Mouse (Mus musculus) adrenal gland, postnatal 4 days (tissue): ENCODE results near the gene Celsr3. TPM values are rescaled to one million over a fixed set of nuclear protein-coding genes. Genes with fewer than 3 reads are reported as not detected.

Experiments
- DNase-seq, 2 experiments: peaks; one replicate each; pipeline ENCODE4 v3.0.0; 2021 to 2022; ENCODE audit warnings: low spot score in 2 of 2, mixed read lengths in 2 of 2
- microRNA-seq: library from miRNA; unstranded; fragments of <30 nt; microRNA quantifications from one replicate; pipeline ENCODE4 v1.2.0, GENCODE M21; 2021
- total RNA-seq, 2 experiments: library from RNA; stranded (reverse); gene quantifications; 2 replicates each; pipeline ENCODE4 v1.2.3; 2021

Gene Celsr3
- total RNA-seq, 2 experiments from 2014 or later = 11.0 to 13.6 TPM

DNA sequence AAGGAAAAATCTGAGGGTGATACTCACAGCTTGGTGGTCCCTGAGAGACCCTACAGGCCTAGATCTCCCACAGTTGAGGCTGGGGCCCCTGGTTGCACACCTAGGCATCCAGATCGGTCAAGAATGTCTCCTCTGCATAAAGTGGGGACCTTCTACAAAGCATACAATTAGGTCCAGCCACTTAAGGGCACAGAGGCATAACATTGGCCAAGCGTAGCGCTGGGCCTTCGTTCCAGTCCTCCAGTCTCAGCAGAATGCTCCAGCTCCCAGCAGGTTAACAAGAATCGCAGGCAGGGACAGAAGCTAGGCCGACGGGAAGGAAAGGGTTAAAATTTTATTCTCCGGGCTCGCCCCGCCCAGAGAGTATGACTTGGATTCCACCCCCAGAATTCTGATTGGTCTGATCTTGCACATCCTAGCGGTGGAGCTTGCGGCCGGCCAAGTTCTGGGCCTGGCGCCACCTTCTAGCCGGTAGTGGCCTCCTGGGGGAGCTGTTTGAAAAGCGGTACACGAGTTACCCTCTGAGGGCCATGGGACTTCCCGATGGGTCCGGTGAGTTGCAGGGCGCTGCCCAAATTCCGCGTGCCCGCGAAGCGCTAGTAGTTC is 27.6 kb downstream of the Celsr3 start:
- DNase-seq = peak; percentile 62 to 82

DNA sequence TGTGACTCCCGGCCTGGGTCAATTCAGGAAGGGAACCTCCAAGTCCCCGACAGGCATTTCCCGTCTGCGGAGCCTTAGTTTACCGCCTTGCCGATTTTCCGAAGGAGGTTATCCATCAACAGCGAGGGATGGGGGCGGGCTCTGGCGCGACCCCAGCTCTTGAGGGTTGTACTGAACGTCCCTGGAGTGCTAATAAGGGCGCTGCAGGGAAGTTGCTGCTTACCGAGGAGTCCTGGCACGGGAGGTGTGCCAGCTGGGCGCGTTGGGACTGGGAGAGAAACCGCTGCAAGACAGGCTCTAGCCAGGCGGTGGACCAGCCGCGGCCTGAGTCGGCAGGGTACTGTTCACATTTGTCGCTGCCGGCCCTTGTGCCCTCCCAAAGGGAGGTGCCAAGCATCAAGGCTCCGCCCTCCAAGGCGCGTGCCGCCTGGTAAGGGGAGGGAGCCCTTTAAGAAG is 28.1 kb downstream of the Celsr3 start:
- peak; percentile 43 to 75 for DNase-seq

DNA sequence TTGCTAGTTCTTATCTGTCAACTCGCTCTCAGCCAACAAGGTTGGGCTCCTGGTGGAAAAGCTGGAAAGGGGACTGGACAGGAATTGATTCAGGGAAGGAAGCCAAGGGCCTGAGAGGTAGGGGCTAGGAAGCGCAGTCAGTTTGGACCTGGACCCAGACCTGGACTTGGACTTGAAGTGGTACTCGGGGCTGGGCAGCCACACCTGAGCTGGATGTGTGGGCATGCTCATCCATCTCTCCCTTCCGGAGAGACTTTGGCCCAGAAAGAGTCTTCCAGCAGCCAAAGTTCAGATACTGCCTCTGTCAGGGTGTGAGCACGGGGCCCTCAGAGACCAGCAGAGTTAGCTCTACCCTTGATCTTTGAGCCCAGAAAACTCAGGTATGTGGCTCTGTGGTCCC is 29.2 kb downstream of the Celsr3 start:
- no peak for DNase-seq

DNA sequence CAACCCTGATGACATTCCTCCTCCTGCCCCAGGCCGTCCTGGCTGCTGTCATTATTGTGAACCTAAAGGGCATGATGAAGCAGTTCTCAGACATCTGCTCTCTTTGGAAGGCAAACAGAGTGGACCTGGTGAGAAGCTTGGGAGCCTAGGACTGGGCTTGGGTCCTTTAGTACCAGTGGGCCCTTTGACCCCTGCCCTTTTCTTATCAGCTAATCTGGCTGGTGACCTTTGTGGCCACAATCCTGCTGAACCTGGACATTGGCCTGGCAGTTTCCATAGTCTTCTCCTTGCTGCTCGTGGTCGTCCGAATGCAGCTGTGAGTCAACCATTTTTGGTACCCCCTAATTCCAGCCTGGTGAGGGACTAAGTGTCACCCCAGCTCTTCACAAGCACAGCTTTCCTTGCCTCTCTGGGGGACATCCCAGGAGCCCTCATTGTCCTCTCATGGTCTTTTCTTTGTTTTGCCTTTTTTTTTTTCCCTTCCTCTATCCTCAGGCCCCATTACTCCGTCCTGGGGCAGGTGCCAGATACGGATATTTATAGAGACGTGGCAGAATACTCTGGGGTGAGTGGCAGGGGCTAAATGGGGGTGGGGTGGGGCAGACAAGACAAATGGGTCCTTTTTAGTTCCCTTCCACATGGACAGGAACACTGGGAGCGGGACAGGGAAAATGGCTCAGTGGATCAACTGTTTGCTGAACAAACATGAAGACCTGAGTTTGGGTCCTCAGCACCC is 32.8 kb downstream of the Celsr3 start:
- DNase-seq = no peak

Small RNA genes lying within 50 kb of the gene (microRNA-seq; reads per million reads assigned to microRNA genes)
- gene Gm23156 = not detected

Other genes starting within 250 kb of the Celsr3 start
- 100 to 1,000 TPM; 150 to 157 TPM for gene Wdr6, start 247.6 kb upstream of the Celsr3 start, total RNA-seq
- 10 to 100 TPM; 13.4 to 16.2 TPM for gene P4htm, start 228.7 kb upstream of the Celsr3 start, total RNA-seq
- 10 to 100 TPM; 80.1 to 80.7 TPM for gene Arih2, start 176.9 kb upstream of the Celsr3 start, total RNA-seq
- gene Slc25a20, start 164.2 kb upstream of the Celsr3 start, total RNA-seq = 100 to 1,000 TPM in 1 of 2 experiments, 10 to 100 TPM in 1; 92.7 to 115 TPM
- gene Prkar2a, start 137.0 kb upstream of the Celsr3 start, total RNA-seq = 10 to 100 TPM; 43.9 to 47.9 TPM
- 100 to 1,000 TPM; 124 to 130 TPM for gene Ip6k2, start 42.5 kb upstream of the Celsr3 start, total RNA-seq
- gene Nckipsd, start 18.0 kb upstream of the Celsr3 start, total RNA-seq = 10 to 100 TPM; 10.9 to 14.5 TPM
- 10 to 100 TPM; 11.4 to 11.9 TPM for gene Slc26a6, start 27.0 kb downstream of the Celsr3 start, total RNA-seq
- gene Tmem89, start 88.3 kb downstream of the Celsr3 start, total RNA-seq = under 1 TPM in 1 of 2 experiments, not detected in 1; 0.34 TPM
- 100 to 1,000 TPM; 475 to 524 TPM for gene Uqcrc1, start 110.3 kb downstream of the Celsr3 start, total RNA-seq
- gene Col7a1, start 127.3 kb downstream of the Celsr3 start, total RNA-seq = 1 to 10 TPM; 9.0 to 9.5 TPM
- 1 to 10 TPM in 1 of 2 experiments, under 1 TPM in 1; 0.78 to 1.6 TPM for gene Ucn2, start 159.7 kb downstream of the Celsr3 start, total RNA-seq
- gene Pfkfb4, start 165.5 kb downstream of the Celsr3 start, total RNA-seq = 1 to 10 TPM; 5.3 to 9.1 TPM
- gene Shisa5, start 212.2 kb downstream of the Celsr3 start, total RNA-seq = 100 to 1,000 TPM; 113 to 115 TPM
- 10 to 100 TPM; 21.6 to 23.6 TPM for gene Trex1, start 233.4 kb downstream of the Celsr3 start, total RNA-seq
- gene Atrip, start 247.8 kb downstream of the Celsr3 start, total RNA-seq = 10 to 100 TPM; 20.7 to 21.3 TPM